Mouse (Mus musculus) hindbrain, embryonic 10.5 days (tissue): Measurements from ENCODE around the gene Guk1. TPM values are rescaled to one million over a fixed set of nuclear protein-coding genes. Genes with fewer than 3 reads are reported as not detected.

ENCODE experiments used
- DNase-seq: peaks from one replicate; pipeline ENCODE4 v3.0.0-alpha.2; 2017; ENCODE audit warnings: low spot score
- H3K27ac ChIP-seq: fragments of 300-500 bp; sonication (generic); 2 replicates; pipeline ENCODE4 v1.5.1; 2016; ENCODE audit warnings: mild to moderate bottlenecking, moderate library complexity
- H3K27me3 ChIP-seq: fragments of 300-500 bp; sonication (generic); 2 replicates; pipeline ENCODE4 v1.6.1; 2016; ENCODE audit warnings: mild to moderate bottlenecking; ENCODE audit not compliant: poor library complexity, insufficient read depth, severe bottlenecking
- H3K36me3 ChIP-seq: fragments of 300-500 bp; sonication (generic); 2 replicates; pipeline ENCODE4 v1.6.1; 2016; ENCODE audit warnings: mild to moderate bottlenecking, moderate library complexity
- H3K4me1 ChIP-seq: fragments of 300-500 bp; sonication (generic); replicated peaks from 2 replicates; pipeline ENCODE4 v1.6.1; 2016; ENCODE audit warnings: mild to moderate bottlenecking
- H3K4me3 ChIP-seq: fragments of 300-500 bp; sonication (generic); 2 replicates; pipeline ENCODE4 v1.5.1; 2016; ENCODE audit warnings: mild to moderate bottlenecking, moderate library complexity
- H3K9me3 ChIP-seq: fragments of 300-500 bp; sonication (generic); 2 replicates; pipeline ENCODE4 v1.6.1; 2016; ENCODE audit warnings: mild to moderate bottlenecking, moderate library complexity
- WGBS: fragments of 180-500 bp; shearing (Covaris S2); methylation state at CpG from one replicate; pipeline ENCODE4 v1.1.7; 2016; 5-methylcytosine and 5-hydroxymethylcytosine counted together
- polyA plus RNA-seq: library from polyadenylated mRNA; unstranded; fragments of >200 nt; fragmentation: Nextera tagmentation; extraction: Ambion mirVana; gene quantifications from 2 replicates; pipeline ENCODE4 v1.2.1, GENCODE M21; 2016

Gene Guk1
- polyA plus RNA-seq, 1 experiment from 2014 or later = 119 TPM

DNA sequence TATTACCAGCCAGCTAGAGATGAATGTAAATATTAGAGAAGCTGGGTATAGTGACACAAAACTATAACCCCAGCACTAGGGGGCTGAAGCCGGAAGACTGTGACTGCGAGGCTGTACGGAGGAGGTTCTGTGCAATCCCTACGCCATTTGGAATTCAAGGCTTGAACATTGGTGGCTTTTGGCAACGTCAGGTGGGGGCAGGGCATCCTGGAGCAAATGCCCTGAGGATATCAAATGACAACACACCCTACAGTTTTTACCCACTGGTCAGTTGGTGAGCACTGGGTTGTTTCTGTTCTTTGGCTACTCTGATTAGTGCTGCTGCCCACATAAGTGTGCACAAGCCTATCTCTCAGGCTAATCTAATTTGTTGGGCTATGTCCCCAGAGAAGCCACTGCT lies 49.0 kb downstream of the Guk1 start:
- H3K27me3 ChIP-seq = peaks cover 17% of the 10 kb centered on the region
- H3K27ac ChIP-seq = no peak overlapping the region
- peaks cover 16% of the 10 kb centered on the region for H3K4me1 ChIP-seq
- WGBS = 77% methylated on average over 5 of the region's 5 CpGs
- no peaks in the 10 kb centered on the region for H3K9me3 ChIP-seq
- H3K4me3 ChIP-seq = no peak overlapping the region
- no peak for DNase-seq
- H3K36me3 ChIP-seq = no peaks in the 10 kb centered on the region

DNA sequence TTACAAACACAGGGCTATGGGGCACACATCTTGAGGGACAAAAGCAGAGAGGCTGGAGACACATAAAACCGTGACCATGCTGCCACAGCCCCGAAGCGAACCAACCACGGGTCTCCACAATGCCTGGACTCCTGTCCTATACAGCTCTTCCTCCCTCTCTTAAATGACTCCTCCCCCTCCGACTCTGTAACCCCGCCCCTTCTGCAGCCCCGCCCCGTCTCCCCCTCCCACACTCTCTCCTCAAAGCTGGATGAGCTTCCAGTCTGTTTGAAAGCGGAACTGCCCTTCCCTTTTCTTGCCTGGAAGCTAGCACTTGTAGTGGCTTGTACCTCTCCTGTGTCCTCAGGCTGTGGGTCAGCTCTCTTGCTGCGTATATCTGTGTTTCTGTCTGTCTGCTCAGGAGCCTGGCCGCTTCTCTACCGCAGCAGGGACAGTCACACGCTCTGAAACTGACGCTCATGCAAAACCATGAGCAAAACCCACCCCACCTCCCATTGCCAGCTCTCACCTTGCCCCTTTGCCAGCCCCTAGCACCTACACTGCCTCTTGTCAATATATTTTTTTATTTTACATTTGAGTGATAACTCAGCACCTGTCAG lies 50.1 kb downstream of the Guk1 start:
- Histone ChIP-seq H3K4me1 (peaks cover 16% of the 10 kb centered on the region), H3K9me3 (no peaks in the 10 kb centered on the region), H3K4me3 (peak overlapping the region; percentile 36), H3K27me3 (peaks cover 28% of the 10 kb centered on the region), H3K27ac (no peak overlapping the region), H3K36me3 (no peaks in the 10 kb centered on the region)
- WGBS = 12% methylated on average over 14 of the region's 14 CpGs
- peak; percentile 58 for DNase-seq

GRCm38 (mm10) chr11:59138537-59139486 lies 53.2 kb downstream of the Guk1 start:
- no peaks in the 10 kb centered on the region for H3K36me3 ChIP-seq
- H3K27ac ChIP-seq = no peak overlapping the region
- H3K4me3 ChIP-seq = no peak overlapping the region
- 65% methylated on average over 19 of the region's 19 CpGs for WGBS
- no peak for DNase-seq
- peaks cover 59% of the 10 kb centered on the region for H3K27me3 ChIP-seq
- H3K9me3 ChIP-seq = no peaks in the 10 kb centered on the region
- H3K4me1 ChIP-seq = peaks cover 35% of the 10 kb centered on the region

DNA sequence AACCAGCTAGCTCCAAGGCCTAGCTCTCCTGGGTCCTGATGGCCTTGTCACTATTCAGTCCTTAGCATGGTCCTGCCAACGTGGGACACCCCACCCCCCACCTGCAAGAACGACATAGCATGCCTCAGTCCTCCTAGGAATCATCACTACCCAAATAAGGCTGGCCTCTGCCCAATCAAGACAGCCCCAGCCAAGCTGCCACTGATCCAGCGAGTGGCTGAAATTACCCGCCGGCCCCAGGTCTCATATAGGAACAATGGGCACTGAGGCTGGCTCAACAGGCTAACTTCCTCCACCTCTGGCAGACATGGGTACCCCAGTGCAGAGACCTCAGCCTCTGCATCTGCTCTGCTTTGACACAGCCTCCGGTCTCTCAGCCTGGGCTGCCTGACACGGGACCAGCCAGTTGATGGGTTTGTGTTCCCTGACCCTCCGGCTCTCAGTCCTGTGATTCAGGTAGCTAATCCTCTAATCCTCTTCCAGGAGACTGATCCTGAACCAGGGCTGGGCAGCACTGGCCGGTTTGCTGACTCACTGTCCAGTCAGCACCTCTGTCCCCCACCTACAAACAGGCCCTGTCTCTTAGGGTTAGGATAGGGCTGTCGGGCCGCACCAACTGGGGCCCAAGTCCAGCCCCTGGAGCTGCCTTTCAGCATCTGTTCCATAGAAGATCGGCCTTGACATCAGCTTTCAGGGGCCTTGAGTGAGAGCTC lies 54.9 kb downstream of the Guk1 start:
- H3K9me3 ChIP-seq = no peaks in the 10 kb centered on the region
- no peak overlapping the region for H3K4me3 ChIP-seq
- H3K27ac ChIP-seq = no peak overlapping the region
- no peaks in the 10 kb centered on the region for H3K36me3 ChIP-seq
- 75% methylated on average over 12 of the region's 12 CpGs for WGBS
- peaks cover 76% of the 10 kb centered on the region for H3K27me3 ChIP-seq
- peaks cover 34% of the 10 kb centered on the region for H3K4me1 ChIP-seq
- DNase-seq = no peak

- peaks cover 86% of the 10 kb centered on the region for H3K27me3 ChIP-seq
- H3K4me1 ChIP-seq = peaks cover 28% of the 10 kb centered on the region
- no peaks in the 10 kb centered on the region for H3K9me3 ChIP-seq
- peak within 1 kb of the TSS; percentile 43 for H3K4me3 ChIP-seq
- 18% methylated on average over 44 of the region's 44 CpGs for WGBS
- H3K36me3 ChIP-seq = no peaks in the 10 kb centered on the region
- no peak within 1 kb of the TSS for H3K27ac ChIP-seq
- no peak for DNase-seq
Observed at GRCm38 (mm10) chr11:59135904-59136452, 56.0 kb downstream of the Guk1 start, which contains the start of gene Obscn. TSS of gene Obscn (minus strand) at chr11:59136402.

GRCm38 (mm10) chr11:59135051-59135820 lies 56.8 kb downstream of the Guk1 start:
- H3K27ac ChIP-seq = no peak overlapping the region
- no peaks in the 10 kb centered on the region for H3K9me3 ChIP-seq
- H3K4me3 ChIP-seq = peak overlapping the region; percentile 43
- H3K27me3 ChIP-seq = peaks cover 80% of the 10 kb centered on the region
- H3K36me3 ChIP-seq = no peaks in the 10 kb centered on the region
- peak; percentile 12 for DNase-seq
- 9% methylated on average over 55 of the region's 55 CpGs for WGBS
- H3K4me1 ChIP-seq = peaks cover 28% of the 10 kb centered on the region

GRCm38 (mm10) chr11:59134373-59134997 lies 57.5 kb downstream of the Guk1 start:
- Histone ChIP-seq H3K4me3 (peak overlapping the region; percentile 43), H3K9me3 (no peaks in the 10 kb centered on the region), H3K27me3 (peaks cover 80% of the 10 kb centered on the region), H3K4me1 (peaks cover 28% of the 10 kb centered on the region), H3K27ac (no peak overlapping the region), H3K36me3 (no peaks in the 10 kb centered on the region)
- 8% methylated on average over 35 of the region's 35 CpGs for WGBS
- peak; percentile 23 for DNase-seq

Other genes with a start within 250 kb of the Guk1 start
- gene Hist3h2ba, start 243.3 kb downstream of the Guk1 start, polyA plus RNA-seq = 39.0 and 115 TPM in 2 replicates
- gene Hist3h2a, start 237.5 kb downstream of the Guk1 start, polyA plus RNA-seq = 25.4 and 49.0 TPM in 2 replicates
- gene Trim17, start 237.5 kb downstream of the Guk1 start, polyA plus RNA-seq = 0.41 and 0.85 TPM in 2 replicates
- gene Trim11, start 214.1 kb downstream of the Guk1 start, polyA plus RNA-seq = 18.8 and 20.2 TPM in 2 replicates
- 0.15 TPM in 1 of 2 replicates, not detected in the other for gene Obscn, start 55.8 kb downstream of the Guk1 start, polyA plus RNA-seq
- gene Iba57, start 28.5 kb downstream of the Guk1 start, polyA plus RNA-seq = 4.8 and 7.1 TPM in 2 replicates
- gene Gjc2, start 9.0 kb downstream of the Guk1 start, polyA plus RNA-seq = 0.14 and 0.20 TPM in 2 replicates
- gene Mrpl55, start 10.3 kb upstream of the Guk1 start, polyA plus RNA-seq = 123 and 129 TPM in 2 replicates
- 42.2 and 43.1 TPM in 2 replicates for gene 2310033P09Rik, start 16.1 kb upstream of the Guk1 start, polyA plus RNA-seq
- 669 and 687 TPM in 2 replicates for gene Arf1, start 36.1 kb upstream of the Guk1 start, polyA plus RNA-seq
- gene Wnt3a, start 98.5 kb upstream of the Guk1 start, polyA plus RNA-seq = 14.2 and 18.2 TPM in 2 replicates
- gene Wnt9a, start 114.7 kb upstream of the Guk1 start, polyA plus RNA-seq = 9.8 and 10.7 TPM in 2 replicates
- gene Prss38, start 183.4 kb upstream of the Guk1 start, polyA plus RNA-seq = not detected in 2 replicates